Mouse (Mus musculus) layer of hippocampus, adult 9-11 months (tissue): ENCODE results near the gene Smpdl3b.
A peak's percentile ranks its signal among the peaks of the same experiment; 100 is the strongest.
"Not testable (repeated sequence)": the region's sequence is repeated elsewhere in the genome, so short reads cannot be mapped to it uniquely, and the experiment has no call there.

Experiments
- DNase-seq: peaks from one replicate; pipeline ENCODE4 v3.0.0; 2022

Smpdl3b gene

GRCm38 (mm10) chr4:132756974-132757373 is at the start of gene Smpdl3b:
Gene Smpdl3b (minus strand): TSS chr4:132757252.
- peak; percentile 69 for DNase-seq

- DNase-seq: no peak
Observed at GRCm38 (mm10) chr4:132806620-132807191, 49.7 kb upstream of the Smpdl3b start.

DNA sequence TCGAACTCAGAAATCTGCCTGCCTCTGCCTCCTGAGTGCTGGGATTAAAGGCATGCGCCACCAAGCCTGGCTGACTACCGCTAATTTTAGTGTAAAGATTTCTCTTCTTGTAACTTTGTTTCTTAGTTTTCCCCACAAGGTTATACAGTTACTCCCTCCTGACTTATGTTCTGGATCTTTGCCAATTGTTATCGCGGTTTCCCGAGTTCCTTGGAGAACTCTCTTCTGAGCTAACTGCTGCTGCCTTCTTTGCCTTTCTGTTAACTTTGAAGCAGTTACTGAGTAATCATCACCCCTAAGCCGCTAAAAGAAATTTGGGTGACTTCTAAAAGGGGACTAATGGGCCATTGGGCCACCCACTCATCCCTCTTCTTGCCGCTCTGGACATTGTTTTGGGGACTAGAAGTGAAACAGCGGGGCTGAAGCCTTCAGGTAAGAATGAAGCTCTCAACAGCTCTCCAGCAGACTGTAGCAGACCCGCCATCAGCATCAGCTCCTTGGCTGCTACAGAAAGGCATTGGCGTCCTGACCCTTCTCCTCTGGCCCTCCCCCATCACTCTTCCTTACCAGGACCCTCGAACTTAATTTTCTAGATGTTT is 48.6 kb upstream of the Smpdl3b start:
- no peak for DNase-seq

GRCm38 (mm10) chr4:132805146-132805545 is 48.1 kb upstream of the Smpdl3b start:
- DNase-seq: no peak

DNA sequence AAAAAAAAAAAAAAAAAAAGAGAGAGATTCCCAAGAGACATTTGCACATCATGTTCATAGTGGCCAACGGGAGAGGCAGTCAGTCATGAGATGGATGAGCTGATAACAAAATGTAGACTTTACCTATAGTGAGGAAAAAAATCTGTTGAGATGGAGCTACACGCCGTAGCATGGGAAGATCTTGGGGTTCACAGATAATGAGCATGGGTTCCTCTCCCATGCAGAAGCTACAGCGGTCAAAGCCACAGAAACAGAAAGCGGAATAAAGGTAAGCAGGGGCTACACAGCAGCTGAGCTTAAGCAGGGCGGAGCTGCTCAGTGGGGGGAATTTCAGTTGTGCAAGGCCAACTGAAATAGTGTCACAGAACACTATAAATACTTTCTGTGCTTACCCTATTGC is 47.3 kb upstream of the Smpdl3b start:
- peak; percentile 55 for DNase-seq

DNA sequence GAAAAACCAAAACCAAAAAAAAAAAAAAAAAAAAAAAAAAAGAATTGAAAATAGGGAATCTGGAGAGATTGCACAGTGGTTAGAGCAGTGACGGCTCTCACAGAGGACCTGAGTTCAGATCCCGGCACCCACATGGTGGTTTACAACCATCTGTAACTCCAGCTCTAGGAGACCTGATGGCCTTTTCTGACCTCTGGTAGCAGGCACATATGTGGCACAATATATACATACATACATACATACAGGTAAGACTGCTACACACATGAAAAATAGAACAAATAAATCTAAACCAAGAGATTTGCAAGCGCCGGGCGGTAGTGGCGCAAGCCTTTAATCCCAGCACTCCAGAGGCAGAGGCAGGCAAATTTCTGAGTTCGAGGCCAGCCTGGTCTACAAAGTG is 46.8 kb upstream of the Smpdl3b start:
- DNase-seq: no peak

GRCm38 (mm10) chr4:132803212-132803611 is 46.2 kb upstream of the Smpdl3b start:
- DNase-seq: no peak

- no peak for DNase-seq
Observed at GRCm38 (mm10) chr4:132802171-132802637, 45.2 kb upstream of the Smpdl3b start.

GRCm38 (mm10) chr4:132801176-132802077 is 44.4 kb upstream of the Smpdl3b start:
- no peak for DNase-seq

- DNase-seq: no peak
Observed at GRCm38 (mm10) chr4:132799845-132800244, 42.8 kb upstream of the Smpdl3b start.

DNA sequence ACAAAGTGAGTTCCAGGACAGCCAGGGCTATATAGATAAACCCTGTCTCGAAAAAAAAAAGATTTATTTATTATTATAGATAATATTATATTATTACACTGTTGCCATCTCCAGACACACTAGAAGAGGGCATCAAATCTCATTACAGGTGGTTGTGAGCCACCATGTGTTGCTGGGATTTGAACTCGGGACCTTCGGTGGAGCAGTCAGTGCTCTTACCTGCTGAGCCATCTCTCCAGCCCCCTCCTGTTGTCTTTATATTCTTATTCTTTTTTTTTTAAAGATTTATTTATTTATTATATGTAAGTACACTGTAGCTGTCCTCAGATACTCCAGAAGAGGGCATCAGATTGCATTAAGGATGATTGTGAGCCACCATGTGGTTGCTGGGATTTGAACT is 41.6 kb upstream of the Smpdl3b start:
- not testable (repeated sequence) for DNase-seq

DNA sequence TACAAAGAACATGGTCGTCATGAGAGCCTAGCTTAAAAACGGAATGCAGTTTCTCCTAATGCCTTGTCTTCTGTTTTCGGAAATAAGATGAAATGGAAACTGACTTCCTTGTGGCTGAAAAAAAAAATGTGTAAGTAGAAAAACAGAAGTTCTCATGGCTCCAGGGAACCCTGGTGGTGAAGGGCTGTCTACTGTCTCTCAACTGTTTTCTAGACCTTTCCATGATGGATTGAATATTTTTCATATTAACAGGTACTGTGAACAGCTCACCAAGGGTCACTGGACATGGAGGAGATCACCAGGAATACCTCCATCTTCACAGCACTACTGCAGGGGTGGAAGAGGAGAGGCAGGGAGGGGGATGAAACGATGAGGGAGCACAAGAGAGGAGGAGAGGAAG is 41.0 kb upstream of the Smpdl3b start:
- DNase-seq: no peak

GRCm38 (mm10) chr4:132797461-132797860 is 40.4 kb upstream of the Smpdl3b start:
- no peak for DNase-seq

- peak; percentile 60 for DNase-seq
Observed at GRCm38 (mm10) chr4:132796196-132796886, 39.3 kb upstream of the Smpdl3b start, which contains the start of gene Themis2. Gene Themis2 (minus strand): TSS chr4:132796387.

GRCm38 (mm10) chr4:132795171-132795570 is 38.1 kb upstream of the Smpdl3b start:
- no peak for DNase-seq

DNA sequence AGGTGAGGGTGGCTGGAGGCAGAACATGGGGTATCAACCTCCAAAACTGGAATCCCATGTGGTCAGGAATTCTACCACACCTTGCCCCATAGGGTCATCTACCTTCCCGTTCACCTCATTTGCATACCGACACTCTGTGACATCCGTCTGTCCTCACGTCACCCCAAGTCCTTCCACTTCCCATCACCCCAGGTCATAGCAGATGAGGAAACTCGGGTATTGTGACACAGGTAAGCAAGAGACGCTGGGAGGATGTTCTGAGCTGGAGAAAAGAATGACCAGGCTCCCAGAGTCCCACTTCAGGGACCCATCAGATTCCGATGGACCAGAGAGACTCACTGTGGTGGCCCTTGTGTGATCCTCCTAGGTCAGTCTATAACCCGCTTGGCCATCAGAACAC is 37.7 kb upstream of the Smpdl3b start:
- no peak for DNase-seq

DNA sequence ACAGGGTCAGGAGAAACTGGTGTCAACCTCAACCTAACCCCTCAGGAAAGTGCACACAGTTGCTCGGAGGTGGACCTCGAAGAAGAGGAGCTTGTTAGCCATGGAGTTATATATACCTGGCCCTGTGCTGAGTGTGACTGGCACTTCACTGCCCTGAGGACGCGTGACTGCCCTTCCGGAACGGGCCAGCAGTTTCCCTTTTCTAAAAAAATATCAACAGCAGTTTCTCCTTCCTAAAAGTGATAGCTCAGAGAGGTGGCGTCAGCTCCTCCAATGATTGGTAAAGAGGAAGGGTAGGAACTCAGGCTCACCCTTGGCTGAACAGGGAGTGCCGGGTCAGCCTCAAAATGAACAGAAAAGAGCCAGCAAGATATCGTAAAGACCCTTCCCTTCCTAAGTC is 37.0 kb upstream of the Smpdl3b start:
- peak; percentile 44 for DNase-seq

DNA sequence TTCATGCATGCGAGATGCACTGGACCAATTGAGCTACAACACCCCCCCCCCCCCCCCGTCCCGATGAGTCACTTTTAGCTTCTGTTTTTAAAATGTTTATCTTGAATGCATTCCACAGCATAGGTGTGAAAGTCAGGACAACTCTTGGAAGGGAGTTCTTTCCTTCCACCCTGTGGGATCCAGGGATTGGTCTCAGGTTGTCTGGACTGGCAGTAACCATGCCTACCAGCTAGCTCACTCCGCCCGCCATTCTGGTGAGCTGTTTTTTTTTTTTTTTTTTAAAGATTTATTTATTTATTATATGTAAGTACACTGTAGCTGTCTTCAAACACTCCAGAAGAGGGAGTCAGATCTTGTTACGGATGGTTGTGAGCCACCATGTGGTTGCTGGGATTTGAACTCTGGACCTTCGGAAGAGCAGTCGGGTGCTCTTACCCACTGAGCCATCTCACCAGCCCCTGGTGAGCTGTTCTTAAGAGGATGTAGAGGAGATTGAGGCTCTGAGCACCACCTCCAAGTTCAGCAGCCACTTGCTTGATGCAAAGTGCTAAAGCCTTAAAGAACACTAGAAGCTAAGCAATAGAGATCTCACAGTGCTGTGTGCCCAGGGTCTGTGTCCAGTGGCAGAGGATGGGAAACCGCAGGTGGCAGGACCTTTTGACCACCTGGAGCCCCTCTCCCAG is 36.4 kb upstream of the Smpdl3b start:
- DNase-seq: not testable (repeated sequence)

GRCm38 (mm10) chr4:132789731-132790130 is 32.7 kb upstream of the Smpdl3b start:
- DNase-seq: no peak

GRCm38 (mm10) chr4:132785228-132785627 is 28.2 kb upstream of the Smpdl3b start:
- DNase-seq: no peak

GRCm38 (mm10) chr4:132783732-132784131 is 26.7 kb upstream of the Smpdl3b start:
- DNase-seq: no peak

DNA sequence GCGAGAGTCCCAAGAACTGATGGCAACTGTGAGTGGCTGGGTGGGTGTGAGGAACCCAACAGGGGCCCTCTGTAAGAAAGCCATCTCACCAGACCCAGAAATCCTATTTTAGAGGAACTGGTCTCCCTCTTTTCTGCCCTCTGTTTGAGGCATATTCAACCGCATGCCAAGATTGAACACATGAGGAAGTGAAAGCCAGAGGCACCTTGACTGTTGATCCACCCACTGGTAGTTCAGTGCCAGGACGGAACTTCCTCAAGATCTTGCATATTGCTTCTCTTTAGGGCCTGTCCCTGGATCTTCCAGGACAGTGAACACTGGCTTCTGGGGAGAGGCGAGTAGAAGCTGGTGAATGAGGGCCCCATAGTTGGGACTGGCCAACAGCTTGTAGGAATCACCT is 23.2 kb upstream of the Smpdl3b start:
- DNase-seq: peak; percentile 56
